Mouse (Mus musculus) myocyte (in vitro differentiated cells): ENCODE measurements around the gene Gm10271.

Experiments
- CEBPB ChIP-seq: IDR thresholded peaks from 2 replicates; pipeline ENCODE4 v1.6.1; 2011; ENCODE audit warnings: mild to moderate bottlenecking, moderate library complexity; ENCODE audit not compliant: poor library complexity, insufficient read depth, severe bottlenecking
- MAX ChIP-seq: IDR thresholded peaks from one replicate; pipeline ENCODE4 v1.6.1; 2011; ENCODE audit warnings: low read depth, mild to moderate bottlenecking, control low read depth
- MYOD1 ChIP-seq, 3 experiments: IDR thresholded peaks; one replicate each; pipeline ENCODE4 v1.6.1; 2011; ENCODE audit warnings: control low read depth in 2 of 3, low read depth in 2 of 3, mild to moderate bottlenecking in 2 of 3, moderate library complexity in 1 of 3; ENCODE audit not compliant: insufficient read length in 2 of 3, control insufficient read depth in 1 of 3
- POLR2A ChIP-seq: IDR thresholded peaks from one replicate; pipeline ENCODE4 v1.6.1; 2011; ENCODE audit warnings: low read depth, mild to moderate bottlenecking, control low read depth, moderate library complexity; ENCODE audit not compliant: insufficient read length
- POLR2AphosphoS2 ChIP-seq: IDR thresholded peaks from one replicate; pipeline ENCODE4 v1.6.1; 2011; ENCODE audit warnings: low read depth, control low read depth; ENCODE audit not compliant: insufficient read length
- USF1 ChIP-seq: IDR thresholded peaks from one replicate; pipeline ENCODE4 v1.6.1; 2011; ENCODE audit warnings: low read depth, mild to moderate bottlenecking, control low read depth, moderate library complexity

- TF ChIP-seq USF1: no peak
- no peak for TF ChIP-seq POLR2A
- TF ChIP-seq POLR2AphosphoS2: no peak
- no peak for TF ChIP-seq MAX
- no peak for TF ChIP-seq MYOD1 (IDR thresholded peaks at IDR 0.05; ENCODE audit: control insufficient read depth in 1 of 3, insufficient read length in 2 of 3, low read depth in 2 of 3)
- TF ChIP-seq CEBPB: no peak
Measured at GRCm38 (mm10) chr10:116956483-116957158, 15.8 kb downstream of the Gm10271 start.
